Mouse (Mus musculus): ENCODE data around the gene Prrc2a. TPM values are rescaled to one million over a fixed set of nuclear protein-coding genes. Genes with fewer than 3 reads are reported as not detected.
A peak's percentile ranks its signal among the peaks of the same experiment; 100 is the strongest.

The Prrc2a gene
- polyA plus RNA-seq, 1 experiment from 2014 or later = 300 TPM

- H3K27me3 ChIP-seq = no peaks in the 10 kb centered on the region
- no peak for TF ChIP-seq CTCF (IDR thresholded peaks at IDR 0.05)
- POLR2A ChIA-PET = no interaction called here
- DNase-seq (ENCODE audit: low read depth, low spot score) (no peak), ATAC-seq (no peak)
- CTCF ChIA-PET = interaction anchor here (0.6 kb wide), 1 partner anchor 30 kb away, joined by 3 read pairs; no protein-coding TSS in a partner anchor
- in situ Hi-C loops (cut with MboI; ENCODE audit: low pct_unique_long_range_greater_than_20kb) = no loop called here
Observed at GRCm38 (mm10) chr17:35198946-35199345, 34.2 kb upstream of the Prrc2a start.

GRCm38 (mm10) chr17:35198029-35198428 is 33.3 kb upstream of the Prrc2a start:
- TF ChIP-seq CTCF (IDR thresholded peaks at IDR 0.05) = no peak
- H3K27me3 ChIP-seq = no peaks in the 10 kb centered on the region
- no peak for ATAC-seq
- ChIA-PET POLR2A (no interaction called here), CTCF (no interaction called here)
- no peak for DNase-seq (ENCODE audit: low read depth, low spot score)
- in situ Hi-C loops (cut with MboI; ENCODE audit: low pct_unique_long_range_greater_than_20kb) = no loop called here

GRCm38 (mm10) chr17:35197126-35197525 is 32.4 kb upstream of the Prrc2a start:
- H3K27me3 ChIP-seq = no peaks in the 10 kb centered on the region
- in situ Hi-C loops (cut with MboI; ENCODE audit: low pct_unique_long_range_greater_than_20kb) = no loop called here
- POLR2A ChIA-PET = interaction anchor here (0.6 kb wide), 1 partner anchor 33 kb away, joined by 3 read pairs; no protein-coding TSS in a partner anchor
- no peak for TF ChIP-seq CTCF (IDR thresholded peaks at IDR 0.05)
- CTCF ChIA-PET = no interaction called here
- no peak for ATAC-seq
- DNase-seq (ENCODE audit: low read depth, low spot score) = no peak

- no peaks in the 10 kb centered on the region for H3K27me3 ChIP-seq
- ChIA-PET POLR2A (no interaction called here), CTCF (interaction anchor here (1.1 kb wide), 1 partner anchor 35 kb away, joined by 3 read pairs; no protein-coding TSS in a partner anchor)
- no peak for TF ChIP-seq CTCF (IDR thresholded peaks at IDR 0.05)
- in situ Hi-C loops (cut with MboI; ENCODE audit: low pct_unique_long_range_greater_than_20kb) = no loop called here
- DNase-seq (ENCODE audit: low read depth, low spot score) (no peak), ATAC-seq (no peak)
Observed at GRCm38 (mm10) chr17:35196321-35196641, 31.6 kb upstream of the Prrc2a start.

- CTCF ChIA-PET = interaction anchor here (0.7 to 1.1 kb wide), 2 partner anchors 11 to 36 kb away, joined by 3 read pairs; no protein-coding TSS in a partner anchor
- POLR2A ChIA-PET = no interaction called here
- H3K27me3 ChIP-seq = no peaks in the 10 kb centered on the region
- DNase-seq (ENCODE audit: low read depth, low spot score) (peak; percentile 13), ATAC-seq (peak; percentile 27)
- in situ Hi-C loops (cut with MboI; ENCODE audit: low pct_unique_long_range_greater_than_20kb) = no loop called here
- peak; percentile 100 for TF ChIP-seq CTCF (IDR thresholded peaks at IDR 0.05)
Observed at GRCm38 (mm10) chr17:35195631-35196320, 31.1 kb upstream of the Prrc2a start.

- ATAC-seq (no peak), DNase-seq (ENCODE audit: low read depth, low spot score) (no peak)
- TF ChIP-seq CTCF (IDR thresholded peaks at IDR 0.05) = no peak
- CTCF ChIA-PET = interaction anchor here (0.7 to 1.1 kb wide), 3 partner anchors 10 to 37 kb away, joined by 3 read pairs; no protein-coding TSS in a partner anchor
- H3K27me3 ChIP-seq = no peaks in the 10 kb centered on the region
- POLR2A ChIA-PET = no interaction called here
- in situ Hi-C loops (cut with MboI; ENCODE audit: low pct_unique_long_range_greater_than_20kb) = no loop called here
Observed at GRCm38 (mm10) chr17:35194844-35195630, 30.3 kb upstream of the Prrc2a start.

- H3K27me3 ChIP-seq = no peaks in the 10 kb centered on the region
- CTCF ChIA-PET = interaction anchor here (0.8 to 1.2 kb wide), 3 partner anchors 15 to 28 kb away, joined by 3 read pairs; no protein-coding TSS in a partner anchor
- DNase-seq (ENCODE audit: low read depth, low spot score) (no peak), ATAC-seq (no peak)
- no peak for TF ChIP-seq CTCF (IDR thresholded peaks at IDR 0.05)
- in situ Hi-C loops (cut with MboI; ENCODE audit: low pct_unique_long_range_greater_than_20kb) = no loop called here
- POLR2A ChIA-PET = no interaction called here
Observed at GRCm38 (mm10) chr17:35193881-35194843, 29.5 kb upstream of the Prrc2a start, which contains the start of gene Ltb. Gene Ltb, plus strand, starts transcription at chr17:35194439.

GRCm38 (mm10) chr17:35192924-35193323 is 28.2 kb upstream of the Prrc2a start:
- TF ChIP-seq CTCF (IDR thresholded peaks at IDR 0.05) = no peak
- in situ Hi-C loops (cut with MboI; ENCODE audit: low pct_unique_long_range_greater_than_20kb) = no loop called here
- DNase-seq (ENCODE audit: low read depth, low spot score) (no peak), ATAC-seq (no peak)
- POLR2A ChIA-PET = no interaction called here
- CTCF ChIA-PET = interaction anchor here (0.9 kb wide), 1 partner anchor 14 kb away, joined by 3 read pairs; no protein-coding TSS in a partner anchor
- H3K27me3 ChIP-seq = no peaks in the 10 kb centered on the region

- DNase-seq (ENCODE audit: low read depth, low spot score) (no peak), ATAC-seq (no peak)
- in situ Hi-C loops (cut with MboI; ENCODE audit: low pct_unique_long_range_greater_than_20kb) = no loop called here
- CTCF ChIA-PET = no interaction called here
- no peaks in the 10 kb centered on the region for H3K27me3 ChIP-seq
- TF ChIP-seq CTCF (IDR thresholded peaks at IDR 0.05) = no peak
- POLR2A ChIA-PET = interaction anchor here (0.7 kb wide), 1 partner anchor 16 kb away, joined by 4 read pairs; the partner anchor contains the start of gene Aif1
Observed at GRCm38 (mm10) chr17:35191723-35192122, 27.0 kb upstream of the Prrc2a start.

- no peak for TF ChIP-seq CTCF (IDR thresholded peaks at IDR 0.05)
- ATAC-seq = no peak
- in situ Hi-C loops (cut with MboI; ENCODE audit: low pct_unique_long_range_greater_than_20kb) = no loop called here
- no peaks in the 10 kb centered on the region for H3K27me3 ChIP-seq
- ChIA-PET CTCF (interaction anchor here (1.0 to 1.4 kb wide), 3 partner anchors 11 to 15 kb away, joined by 3 read pairs; partner anchors contain the start of gene Tnf), POLR2A (interaction anchor here (0.9 kb wide), 1 partner anchor 339 kb away, joined by 3 read pairs; no protein-coding TSS in a partner anchor)
- DNase-seq (ENCODE audit: low read depth, low spot score) = no peak
Observed at GRCm38 (mm10) chr17:35190096-35190495, 25.4 kb upstream of the Prrc2a start.
